In genomic region chr6:83496753-83497710, GRCm38 (mm10) we compare ENCODE assay signal across 10 mouse cellular contexts. TPM values are rescaled to one million over a fixed set of nuclear protein-coding genes. Genes with fewer than 3 reads are reported as not detected.
DNase-seq lines count a peak whose midpoint lies in the region; ATAC-seq and TF ChIP-seq lines count a peak whose summit lies in the region.
"Had no signal": no experiment of that assay in that cellular context is flagged by ENCODE, and none has a peak within 500 bp of the region (broad histone marks: within the 10 kb centered on the region; RNA-seq: fewer than 3 reads in every experiment).

No protein-coding gene starts in this region.

- H3K27me3 ChIP-seq in lung, embryonic 16.5 days (ENCODE audit: control insufficient read depth, insufficient read depth, low read depth, low read length), result no peaks in the 10 kb centered on the region
- H3K27me3 ChIP-seq in heart, embryonic 16.5 days (ENCODE audit: control insufficient read depth, insufficient read depth, low read length), result no peaks in the 10 kb centered on the region
- H3K27me3 ChIP-seq in stomach, postnatal 0 days (ENCODE audit: control insufficient read depth, insufficient read depth, low read length), result no peaks in the 10 kb centered on the region
- no peaks in the 10 kb centered on the region for H3K27me3 ChIP-seq in forebrain, embryonic 10.5 days (ENCODE audit: poor library complexity, severe bottlenecking)
- H3K27me3 ChIP-seq in intestine, postnatal 0 days (replicated peaks; ENCODE audit: control insufficient read depth, insufficient read depth, low read length), result no peaks in the 10 kb centered on the region
- H3K27me3 ChIP-seq: CH12.LX had no signal

- TF ChIP-seq EP300 in stomach, postnatal 0 days (optimal IDR thresholded peaks at IDR 0.05), result no peak

- H3K9me3 ChIP-seq in lung, embryonic 16.5 days (ENCODE audit: control insufficient read depth, low read length), result no peaks in the 10 kb centered on the region
- no peaks in the 10 kb centered on the region; the same call in 1 of the 2 replicates for H3K9me3 ChIP-seq in heart, embryonic 16.5 days (replicated peaks; ENCODE audit: control insufficient read depth, low read length)
- H3K9me3 ChIP-seq in stomach, postnatal 0 days (ENCODE audit: control insufficient read depth, low read length), result no peaks in the 10 kb centered on the region
- H3K9me3 ChIP-seq in forebrain, embryonic 10.5 days, result no peaks in the 10 kb centered on the region
- H3K9me3 ChIP-seq in intestine, postnatal 0 days (ENCODE audit: control insufficient read depth), result no peaks in the 10 kb centered on the region

- H3K4me2 ChIP-seq in lung, embryonic 16.5 days (ENCODE audit: low read depth, low read length), result no peak overlapping the region
- H3K4me2 ChIP-seq in heart, embryonic 16.5 days (ENCODE audit: low read depth, low read length), result 0 out of 2 replicates have a peak overlapping the region, but pooled peaks have one; percentile 2
- H3K4me2 ChIP-seq in stomach, postnatal 0 days (replicated peaks; ENCODE audit: low read depth), result no peak overlapping the region
- no peak overlapping the region for H3K4me2 ChIP-seq in intestine, postnatal 0 days (replicated peaks; ENCODE audit: low read depth)

- peak overlapping the region; percentile 69 for H3K27ac ChIP-seq in lung, embryonic 16.5 days (ENCODE audit: low read length)
- H3K27ac ChIP-seq in heart, embryonic 16.5 days (ENCODE audit: low read length), result peak overlapping the region; percentile 8
- peak overlapping the region; percentile 56; the same call in 1 of the 2 replicates for H3K27ac ChIP-seq in stomach, postnatal 0 days (replicated peaks)
- H3K27ac ChIP-seq in forebrain, embryonic 10.5 days, result no peak overlapping the region
- no peak overlapping the region for H3K27ac ChIP-seq in intestine, postnatal 0 days (ENCODE audit: low read depth, low read length)

- ATAC-seq in lung, embryonic 16.5 days (ENCODE audit: low read depth), result peak; percentile 47; the same call in 1 of the 2 replicates
- ATAC-seq in heart, embryonic 16.5 days (replicated peaks; ENCODE audit: extremely low read depth, insufficient read depth, low FRiP score), result peak; percentile 60; the same call in 1 of the 2 replicates
- no peak for ATAC-seq in stomach, postnatal 0 days (ENCODE audit: low FRiP score, low TSS enrichment)
- ATAC-seq in intestine, postnatal 0 days, result no peak

- 0 out of 2 replicates have a peak overlapping the region, but pooled peaks have one; percentile 31 for H3K9ac ChIP-seq in lung, embryonic 16.5 days (ENCODE audit: low read length)
- 0 out of 2 replicates have a peak overlapping the region, but pooled peaks have one; percentile 11 for H3K9ac ChIP-seq in heart, embryonic 16.5 days (ENCODE audit: low read length)
- peak overlapping the region; percentile 18; the same call in 1 of the 2 replicates for H3K9ac ChIP-seq in stomach, postnatal 0 days (ENCODE audit: low read length)
- H3K9ac ChIP-seq in intestine, postnatal 0 days (ENCODE audit: low read depth, low read length), result no peak overlapping the region

- no peak for TF ChIP-seq CTCF in stomach, postnatal 0 days (IDR thresholded peaks at IDR 0.05; ENCODE audit: low read depth)
- no peak for TF ChIP-seq CTCF in intestine, postnatal 0 days (IDR thresholded peaks at IDR 0.05; ENCODE audit: low read depth)

- peaks cover 20% of the 10 kb centered on the region for H3K4me1 ChIP-seq in lung, embryonic 16.5 days (replicated peaks; ENCODE audit: control insufficient read depth, insufficient read depth, low read length)
- peaks cover 28% of the 10 kb centered on the region for H3K4me1 ChIP-seq in heart, embryonic 16.5 days (ENCODE audit: control insufficient read depth, insufficient read depth, low read length)
- no peaks in the 10 kb centered on the region for H3K4me1 ChIP-seq in stomach, postnatal 0 days (replicated peaks; ENCODE audit: control insufficient read depth, insufficient read depth)
- no peaks in the 10 kb centered on the region for H3K4me1 ChIP-seq in forebrain, embryonic 10.5 days
- H3K4me1 ChIP-seq in intestine, postnatal 0 days (replicated peaks; ENCODE audit: control insufficient read depth, insufficient read depth, low read length), result no peaks in the 10 kb centered on the region

- no peak overlapping the region for H3K4me3 ChIP-seq in lung, embryonic 16.5 days (ENCODE audit: low read length)
- no peak overlapping the region for H3K4me3 ChIP-seq in heart, embryonic 16.5 days (ENCODE audit: low read length)
- no peak overlapping the region for H3K4me3 ChIP-seq in stomach, postnatal 0 days (ENCODE audit: low read depth, low read length)
- no peak overlapping the region for H3K4me3 ChIP-seq in forebrain, embryonic 10.5 days
- H3K4me3 ChIP-seq in intestine, postnatal 0 days (ENCODE audit: low read depth, low read length), result no peak overlapping the region

- WGBS in lung, embryonic 16.5 days, result 66% methylated on average over 22 of the region's 22 CpGs
- WGBS in heart, embryonic 16.5 days, result 51% methylated on average over 22 of the region's 22 CpGs
- WGBS in stomach, postnatal 0 days, result 72% methylated on average over 22 of the region's 22 CpGs
- WGBS in forebrain, embryonic 10.5 days, result 92% methylated on average over 22 of the region's 22 CpGs
- 87% methylated on average over 22 of the region's 22 CpGs for WGBS in intestine, postnatal 0 days

- DNase-seq in gastrocnemius, adult 18-20 months (ENCODE audit: low spot score), result peak; percentile 29
- no peak for DNase-seq in gastrocnemius, adult 8-10 months (ENCODE audit: low spot score in 2 of 2)
- no peak for DNase-seq in lung, postnatal 36 days
- no peak for DNase-seq in stomach, postnatal 0 days (ENCODE audit: low spot score)
- DNase-seq in forebrain, embryonic 10.5 days (ENCODE audit: extremely low spot score, low spot score), result no peak

- peaks cover 6% of the 10 kb centered on the region for H3K36me3 ChIP-seq in lung, embryonic 16.5 days (ENCODE audit: control insufficient read depth, insufficient read depth, low read length)
- H3K36me3 ChIP-seq in heart, embryonic 16.5 days (ENCODE audit: control insufficient read depth, insufficient read depth), result peaks cover 15% of the 10 kb centered on the region
- no peaks in the 10 kb centered on the region for H3K36me3 ChIP-seq in stomach, postnatal 0 days (ENCODE audit: control insufficient read depth, insufficient read depth, low read length)
- H3K36me3 ChIP-seq in forebrain, embryonic 10.5 days (replicated peaks), result peaks cover 59% of the 10 kb centered on the region
- H3K36me3 ChIP-seq in intestine, postnatal 0 days (ENCODE audit: control insufficient read depth, insufficient read depth), result peaks cover 39% of the 10 kb centered on the region

RNA-seq across cellular contexts. Expression of gene Dguok, which starts 9.7 kb away (rescaled TPM):
- 10 to 100 TPM; 17.4 to 20.6 TPM for total RNA-seq in gastrocnemius, adult 18-20 months (2021)
- total RNA-seq in gastrocnemius, adult 8-10 months (2022), result 10 to 100 TPM; 14.6 to 17.3 (median 16.2) TPM
- 78.3 and 87.0 TPM in 2 replicates for polyA plus RNA-seq in lung, embryonic 16.5 days (2015; fragmentation: Nextera tagmentation; extraction: Ambion mirVana)
- polyA plus RNA-seq in heart, embryonic 16.5 days (2015; fragmentation: Nextera tagmentation; extraction: Ambion mirVana), result 57.6 and 58.2 TPM in 2 replicates
- polyA plus RNA-seq in stomach, postnatal 0 days (2015; fragmentation: Nextera tagmentation; extraction: Ambion mirVana), result 44.2 and 45.8 TPM in 2 replicates
- polyA plus RNA-seq in forebrain, embryonic 10.5 days (2016; fragmentation: Nextera tagmentation; extraction: Ambion mirVana), result 62.3 and 63.6 TPM in 2 replicates
- 30.9 and 33.7 TPM in 2 replicates for polyA plus RNA-seq in intestine, postnatal 0 days (2015; fragmentation: Nextera tagmentation; extraction: Ambion mirVana)

RNA-seq across cellular contexts. Expression of gene Tet3, which starts 38.1 kb away (rescaled TPM):
- 10 to 100 TPM; 10.9 to 13.4 TPM for total RNA-seq in gastrocnemius, adult 18-20 months (2021)
- 10 to 100 TPM in 3 of 4 experiments, 1 to 10 TPM in 1; 9.8 to 20.1 (median 14.8) TPM for total RNA-seq in gastrocnemius, adult 8-10 months (2022)
- polyA plus RNA-seq in lung, embryonic 16.5 days (2015; fragmentation: Nextera tagmentation; extraction: Ambion mirVana), result 43.8 and 47.1 TPM in 2 replicates
- 29.0 and 29.3 TPM in 2 replicates for polyA plus RNA-seq in heart, embryonic 16.5 days (2015; fragmentation: Nextera tagmentation; extraction: Ambion mirVana)
- polyA plus RNA-seq in stomach, postnatal 0 days (2015; fragmentation: Nextera tagmentation; extraction: Ambion mirVana), result 21.4 and 22.7 TPM in 2 replicates
- polyA plus RNA-seq in forebrain, embryonic 10.5 days (2016; fragmentation: Nextera tagmentation; extraction: Ambion mirVana), result 37.3 and 38.3 TPM in 2 replicates
- 28.1 and 34.3 TPM in 2 replicates for polyA plus RNA-seq in intestine, postnatal 0 days (2015; fragmentation: Nextera tagmentation; extraction: Ambion mirVana)

RNA-seq across cellular contexts. Expression of gene Actg2, which starts 39.0 kb away (rescaled TPM):
- total RNA-seq in gastrocnemius, adult 18-20 months (2021), result 1 to 10 TPM in 1 of 2 experiments, under 1 TPM in 1; 0.40 to 1.6 TPM
- under 1 TPM; 0.39 to 0.73 (median 0.55) TPM for total RNA-seq in gastrocnemius, adult 8-10 months (2022)
- polyA plus RNA-seq in lung, embryonic 16.5 days (2015; fragmentation: Nextera tagmentation; extraction: Ambion mirVana), result 123 and 128 TPM in 2 replicates
- 24.2 and 32.8 TPM in 2 replicates for polyA plus RNA-seq in heart, embryonic 16.5 days (2015; fragmentation: Nextera tagmentation; extraction: Ambion mirVana)
- 2,872 and 3,802 TPM in 2 replicates for polyA plus RNA-seq in stomach, postnatal 0 days (2015; fragmentation: Nextera tagmentation; extraction: Ambion mirVana)
- 0.12 and 0.26 TPM in 2 replicates for polyA plus RNA-seq in forebrain, embryonic 10.5 days (2016; fragmentation: Nextera tagmentation; extraction: Ambion mirVana)
- 2,265 and 2,375 TPM in 2 replicates for polyA plus RNA-seq in intestine, postnatal 0 days (2015; fragmentation: Nextera tagmentation; extraction: Ambion mirVana)
- total RNA-seq: left cerebral cortex, postnatal 25 days had no signal

Comparison
In these comparisons a context has a peak if more than half of its experiments do, and no peak if none do; other contexts are left out.
1. ATAC-seq: peak in lung, embryonic 16.5 days (single experiment) and heart, embryonic 16.5 days (single experiment); none in stomach, postnatal 0 days (single experiment) and intestine, postnatal 0 days (single experiment).
2. H3K27ac ChIP-seq: peak in lung, embryonic 16.5 days (single experiment), heart, embryonic 16.5 days (single experiment) and stomach, postnatal 0 days (single experiment); none in forebrain, embryonic 10.5 days (single experiment) and intestine, postnatal 0 days (single experiment).
3. RNA of gene Actg2, which starts 39.0 kb away (polyA plus RNA-seq): 2,872 to 3,802 TPM in stomach, postnatal 0 days, 2,265 to 2,375 TPM in intestine, postnatal 0 days, 123 to 128 TPM in lung, embryonic 16.5 days and 24.2 to 32.8 TPM in heart, embryonic 16.5 days; 0.12 to 0.26 TPM in forebrain, embryonic 10.5 days; every median in the first group is over 10 times any median in the second.